Mouse (Mus musculus) bone marrow, adult 2 months (tissue): Measurements from ENCODE around the gene Tab1.

ENCODE experiments used
- CTCF ChIP-seq: fragments of 200-500 bp; IDR thresholded peaks from 2 replicates; pipeline ENCODE4 v1.5.1; 2011; ENCODE audit warnings: low read length, control low read depth; ENCODE audit not compliant: control insufficient read depth, insufficient read depth
- POLR2A ChIP-seq: fragments of 200-500 bp; IDR thresholded peaks from 2 replicates; pipeline ENCODE4 v1.6.1; 2011; ENCODE audit warnings: low read depth, mild to moderate bottlenecking, control low read depth, low read length, borderline replicate concordance; ENCODE audit not compliant: control insufficient read depth

DNA sequence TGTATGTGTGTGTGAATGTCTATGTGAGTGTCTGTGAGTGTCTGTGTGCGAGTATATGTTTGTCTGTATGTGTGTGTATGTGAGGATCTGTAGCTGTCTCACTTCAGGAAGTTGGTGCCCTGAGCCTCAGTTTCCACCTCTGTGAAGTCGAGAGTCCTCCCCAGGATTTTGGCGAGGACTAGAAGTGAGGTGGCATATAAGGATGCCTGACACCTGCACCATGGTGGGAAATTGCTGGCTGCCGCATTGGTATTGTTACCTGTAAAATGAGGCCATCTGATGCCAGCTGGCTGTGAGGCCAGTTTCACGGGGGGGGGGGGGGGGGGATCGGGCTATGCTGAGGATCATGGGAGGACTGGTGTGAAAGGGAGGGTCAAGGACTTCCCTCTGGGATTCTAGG is 42.8 kb downstream of the Tab1 start:
- TF ChIP-seq POLR2A (no peak), CTCF (no peak)
